Mouse (Mus musculus): ENCODE data around the gene Ap3s2.

Ap3s2 gene

DNA sequence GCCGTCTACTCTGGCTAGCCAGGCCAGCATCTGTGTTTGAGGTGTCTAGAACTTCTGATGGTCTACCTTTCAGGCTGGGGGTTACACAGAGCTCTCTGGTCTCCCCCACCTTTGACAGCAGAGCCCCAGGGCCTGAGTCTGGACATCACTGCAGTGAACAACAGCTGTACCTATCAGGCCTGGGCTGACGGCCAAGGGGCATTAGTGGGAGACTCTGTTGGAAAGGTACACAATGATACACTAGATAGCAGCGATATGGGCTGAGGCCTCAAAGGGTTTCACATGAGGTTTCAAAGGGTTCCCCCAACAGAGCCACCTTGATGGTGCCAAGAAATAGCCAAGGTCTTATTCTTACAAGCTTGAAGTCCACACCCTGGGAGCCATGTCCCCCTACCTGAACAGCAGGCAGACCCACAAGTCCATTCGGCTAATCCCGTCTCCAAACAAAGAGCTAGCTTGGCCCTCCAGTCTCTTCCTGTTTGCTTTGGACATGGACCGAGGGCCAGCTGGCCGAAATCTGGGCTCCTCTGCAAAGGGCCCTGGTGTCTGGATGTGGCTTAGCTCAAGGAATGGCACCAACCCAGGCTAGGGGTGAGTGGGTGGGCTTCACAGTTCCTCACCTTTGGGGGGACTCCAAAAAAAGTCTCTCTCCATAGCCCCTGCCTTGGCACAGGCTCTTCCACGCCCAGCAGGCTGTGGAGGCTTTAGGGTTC lies 76.2 kb downstream of the Ap3s2 start:
- no peak for DNase-seq (ENCODE audit: low spot score)

DNA sequence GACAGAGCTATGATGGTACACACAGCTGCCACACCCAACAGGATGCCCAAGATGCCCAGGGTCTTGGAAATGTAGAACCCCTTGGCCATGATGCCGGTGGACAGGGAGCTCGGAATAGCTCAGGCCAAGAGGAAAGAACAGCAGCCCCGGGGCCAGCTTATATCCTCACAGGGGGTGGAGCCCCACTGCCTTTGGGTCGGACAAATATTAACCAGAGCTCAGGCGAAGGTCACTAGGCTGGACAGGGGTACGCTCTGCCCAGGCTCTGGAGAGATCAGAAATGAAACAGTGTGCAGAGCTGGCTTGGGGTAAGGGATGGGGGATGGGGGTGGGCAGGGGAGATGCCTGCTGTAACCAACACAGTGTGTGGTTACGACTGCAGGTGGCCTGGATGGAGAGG lies 78.3 kb downstream of the Ap3s2 start:
- no peak for DNase-seq (ENCODE audit: low spot score)

DNA sequence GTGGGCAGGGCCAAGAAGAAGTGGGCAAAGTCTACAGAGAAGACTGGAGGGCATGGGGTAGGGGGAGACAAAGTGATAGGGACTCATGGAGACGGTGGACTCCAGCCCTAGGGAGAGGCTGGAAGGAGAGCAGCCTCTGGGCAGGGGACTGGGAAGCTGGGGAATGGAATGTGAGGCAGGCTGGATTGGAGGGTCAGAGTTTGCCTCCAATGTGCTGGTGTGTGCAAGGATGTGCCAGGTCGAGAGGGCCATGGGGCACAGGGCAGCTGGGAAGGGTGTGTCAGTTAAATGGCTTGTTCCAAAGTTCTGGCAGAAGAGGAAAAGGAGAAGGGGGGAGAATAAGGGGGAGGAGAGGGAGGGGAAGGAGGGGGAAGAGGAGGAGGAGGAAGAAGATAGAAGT lies 83.2 kb downstream of the Ap3s2 start:
- DNase-seq (ENCODE audit: low spot score), result no peak

DNA sequence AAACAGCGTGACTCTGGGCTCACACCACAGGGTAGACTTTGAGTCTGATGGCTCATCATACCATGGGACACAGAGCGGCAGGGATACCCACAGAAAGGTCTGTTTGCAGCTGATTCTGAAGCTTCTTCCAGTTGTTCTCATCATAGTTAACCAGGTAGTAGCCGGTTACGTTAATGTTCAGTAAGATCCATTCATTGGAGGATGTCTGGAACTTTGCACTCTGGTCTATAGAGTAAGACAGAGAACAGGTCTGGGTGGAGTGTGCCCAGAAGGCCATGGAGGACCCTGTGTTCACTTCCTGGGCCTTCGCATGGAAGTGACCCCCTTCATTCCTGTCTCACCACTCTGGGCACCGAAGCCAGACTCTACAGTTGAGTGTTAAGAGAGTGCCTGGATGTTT lies 85.3 kb downstream of the Ap3s2 start:
- DNase-seq (ENCODE audit: low spot score), result no peak

DNA sequence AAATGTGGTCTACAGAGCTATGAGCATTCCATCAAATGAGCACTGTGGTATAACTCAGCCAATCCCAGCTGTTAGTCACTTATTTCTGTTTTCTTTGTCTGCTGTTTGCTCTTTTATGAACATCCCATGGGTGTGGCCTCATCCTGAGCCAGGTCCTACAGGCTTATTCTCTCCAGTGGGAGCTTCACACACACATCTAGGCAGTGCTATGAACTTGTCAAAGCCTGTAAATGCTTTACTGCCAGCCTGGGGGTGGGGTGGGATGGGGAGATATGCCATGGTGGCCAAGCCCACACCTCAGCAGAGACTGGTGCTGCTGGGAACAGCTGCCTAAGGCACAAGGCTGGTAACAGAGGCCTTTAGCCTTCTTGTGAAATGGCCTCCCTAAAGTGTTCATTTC lies 87.5 kb downstream of the Ap3s2 start:
- DNase-seq (ENCODE audit: low spot score), result no peak

DNA sequence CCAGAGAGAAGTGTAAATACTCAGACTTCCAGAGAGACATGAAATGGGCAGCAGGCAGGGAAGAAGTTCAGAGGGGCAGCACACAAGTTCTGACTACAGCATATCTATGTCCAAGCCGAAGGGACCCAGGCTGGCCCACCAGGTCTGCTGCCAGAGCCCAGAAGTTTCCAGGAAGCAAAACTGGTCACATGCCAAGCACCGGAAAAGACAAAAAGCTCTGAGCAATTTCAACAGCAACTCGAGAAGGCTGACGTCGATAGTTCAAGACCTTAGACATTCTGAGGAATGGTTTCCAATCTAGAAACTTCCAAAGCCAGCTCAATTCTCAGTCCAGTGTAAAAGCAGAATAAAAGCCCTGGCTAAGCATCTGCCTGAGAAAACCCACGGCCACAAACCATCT lies 88.9 kb downstream of the Ap3s2 start:
- DNase-seq (ENCODE audit: low spot score), result no peak

DNA sequence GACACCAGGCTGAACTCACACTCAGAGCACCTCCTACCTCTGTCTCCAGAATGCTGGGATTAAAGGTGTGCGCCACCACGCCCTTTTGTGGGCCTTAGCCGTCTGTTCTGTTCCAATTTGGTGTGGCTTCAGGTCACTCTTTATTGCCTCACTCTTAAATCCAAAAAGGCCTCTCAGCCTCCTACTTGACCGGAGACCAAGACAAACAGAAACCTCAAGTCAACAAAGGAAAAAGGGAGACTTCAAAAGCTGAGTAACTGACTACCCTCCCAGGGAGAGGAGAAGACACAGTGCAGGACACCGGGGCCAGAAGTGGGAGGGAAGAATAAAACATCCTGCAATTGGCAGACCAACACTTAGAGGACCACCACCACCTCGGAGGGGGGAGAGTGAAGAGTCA lies 89.3 kb downstream of the Ap3s2 start:
- DNase-seq (ENCODE audit: low spot score), result no peak

DNA sequence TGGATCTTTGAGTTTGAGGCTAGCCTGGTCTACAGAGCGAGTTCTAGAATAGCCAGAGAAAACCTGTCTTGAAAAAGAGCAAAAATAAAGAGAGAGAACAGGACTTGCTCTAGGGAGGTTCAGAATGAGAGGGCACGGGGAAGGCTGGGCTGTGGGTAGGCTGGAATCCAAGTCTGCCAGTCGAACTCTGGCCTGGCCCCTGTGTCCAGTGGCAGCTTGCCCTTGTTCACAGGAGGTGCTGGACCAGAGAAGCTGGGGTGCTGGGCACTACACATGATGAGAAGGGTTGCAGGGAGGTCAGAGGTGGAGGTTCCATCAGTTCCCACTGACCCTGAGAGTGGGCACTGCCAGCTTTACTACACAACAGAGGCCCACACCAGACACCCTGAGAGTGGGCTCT lies 92.1 kb downstream of the Ap3s2 start:
- DNase-seq (ENCODE audit: low spot score), result no peak

Data from MN1 (cell line).